Mouse (Mus musculus): ENCODE measurements around the gene Gm3755. TPM values are rescaled to one million over a fixed set of nuclear protein-coding genes. Genes with fewer than 3 reads are reported as not detected.

The Gm3755 gene
- not detected for total RNA-seq (2023)

DNA sequence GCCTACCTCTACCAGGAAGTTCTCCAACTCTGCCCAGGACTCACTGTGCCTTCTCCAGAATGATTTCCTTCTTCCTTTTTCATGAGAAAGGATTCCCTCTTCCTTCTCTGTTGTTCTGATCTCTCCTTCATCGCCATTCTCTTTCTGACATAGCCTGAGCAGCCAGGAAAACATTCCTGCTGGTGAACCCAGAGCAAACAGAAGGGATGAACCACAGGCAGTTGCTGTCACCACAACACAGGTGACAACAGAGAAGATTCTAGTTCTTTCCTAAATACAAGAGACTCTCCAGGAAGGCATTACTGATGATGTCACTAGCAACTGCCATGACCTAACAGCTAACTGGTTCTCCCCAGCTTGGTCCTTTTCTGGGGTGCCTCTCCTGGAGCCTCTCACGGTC is at the start of gene Gm3755:
Gene Gm3755, minus strand, starts transcription at position 101 of the 400 bp plus-strand sequence.

DNA sequence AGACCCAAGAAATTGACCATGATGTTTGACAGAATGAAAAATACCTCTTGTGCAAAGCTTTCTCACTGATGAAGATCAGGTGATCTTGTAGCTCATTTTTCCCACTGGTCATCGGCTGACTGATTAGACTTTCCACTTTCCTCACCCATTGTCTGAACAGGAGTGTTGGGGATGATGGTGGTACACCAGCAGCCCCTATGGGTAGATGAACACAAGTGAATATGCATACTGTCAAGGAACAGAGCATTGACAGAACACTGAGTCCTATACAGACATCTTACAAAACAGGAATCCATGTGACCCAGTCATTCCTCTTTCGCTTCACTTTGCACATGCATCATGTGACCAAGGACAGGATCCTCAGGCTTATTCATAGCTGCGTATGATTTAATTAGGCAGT is 32.9 kb upstream of the Gm3755 start, which contains the start of gene Gm3752:
Gene Gm3752, minus strand, starts transcription at position 101 of the 400 bp plus-strand sequence.

Other genes with a start within 250 kb of the Gm3755 start
- not detected for gene Gm3727, start 186.2 kb downstream of the Gm3755 start, total RNA-seq (2023)
- gene Gm3739, start 135.9 kb downstream of the Gm3755 start, total RNA-seq (2023) = under 1 TPM in 1 of 2 experiments, not detected in 1; 0.27 TPM
- gene Gm5797, start 118.5 kb downstream of the Gm3755 start, total RNA-seq (2023) = not detected
- not detected for gene Gm8374, start 85.8 kb downstream of the Gm3755 start, total RNA-seq (2023)
- gene Gm3752, start 32.8 kb upstream of the Gm3755 start, total RNA-seq (2023) = not detected
- gene Gm3558, start 117.6 kb upstream of the Gm3755 start, total RNA-seq (2023) = not detected
- gene Gm10338, start 144.7 kb upstream of the Gm3755 start, total RNA-seq (2023) = not detected
- gene Gm10128, start 193.1 kb upstream of the Gm3755 start, total RNA-seq (2023) = not detected